Mouse (Mus musculus) sigmoid colon, adult 10 weeks (tissue): ENCODE measurements around the gene Mcub. TPM values are rescaled to one million over a fixed set of nuclear protein-coding genes. Genes with fewer than 3 reads are reported as not detected.

Experiments
- polyA plus RNA-seq: library from polyadenylated mRNA; stranded (reverse); fragments of 350-450 nt; fragmentation: Illumina TruSeq; extraction: RNeasy Lipid Tissue Mini Kit (QIAGEN cat#74804); gene quantifications from one replicate; pipeline ENCODE4 v1.2.3, GENCODE M21; 2014; ENCODE audit warnings: low read depth, low replicate concordance

The Mcub gene
- polyA plus RNA-seq, result 15.2 TPM

DNA sequence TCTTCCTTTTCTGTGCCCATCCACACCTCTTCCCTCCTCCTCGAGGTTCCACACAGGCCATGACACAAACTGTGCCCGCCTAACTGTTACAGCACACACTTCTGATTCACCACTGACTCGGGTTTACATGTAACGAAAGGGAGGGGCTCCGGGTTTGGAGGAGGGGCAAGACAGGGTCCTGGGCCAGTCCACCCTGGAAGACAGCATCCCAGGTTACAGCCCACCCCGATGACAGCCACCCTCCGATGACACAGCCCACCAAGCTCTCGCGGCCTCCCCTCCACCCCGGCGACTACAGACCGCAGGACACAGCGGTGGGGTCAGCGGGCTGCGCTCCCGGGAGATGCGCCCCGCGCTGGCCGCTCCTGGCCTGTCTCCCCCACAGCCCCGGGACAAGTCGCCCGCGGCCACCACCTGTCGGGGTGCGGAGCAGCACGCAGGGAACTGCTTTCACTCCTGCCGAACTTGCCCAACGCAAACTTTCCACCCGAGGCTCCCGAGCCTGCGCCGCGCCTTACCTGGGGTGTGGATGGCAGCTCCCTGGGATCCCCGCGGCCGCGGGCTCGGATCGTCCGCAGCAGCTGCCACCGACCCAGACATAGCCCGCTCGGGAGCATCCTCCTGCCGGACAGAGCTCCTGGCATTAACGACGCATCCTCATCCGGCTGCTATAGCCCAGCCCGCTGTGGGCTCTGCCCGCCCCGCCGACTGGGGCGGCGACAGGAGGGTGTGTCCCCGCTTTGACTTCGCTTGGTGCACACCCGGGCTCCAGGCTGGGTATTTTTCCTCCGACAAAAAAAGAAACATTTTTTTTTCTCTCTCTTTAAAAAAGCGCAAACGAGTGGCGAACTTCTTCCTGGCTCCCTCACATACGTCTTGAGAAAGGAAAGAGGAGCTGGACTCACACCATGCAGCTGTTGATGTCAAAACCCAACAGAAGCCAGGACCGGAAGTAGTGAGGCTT, at the start of gene Mcub:
TSS of gene Mcub (minus strand) at position 775 of the 964 bp plus-strand sequence.

DNA sequence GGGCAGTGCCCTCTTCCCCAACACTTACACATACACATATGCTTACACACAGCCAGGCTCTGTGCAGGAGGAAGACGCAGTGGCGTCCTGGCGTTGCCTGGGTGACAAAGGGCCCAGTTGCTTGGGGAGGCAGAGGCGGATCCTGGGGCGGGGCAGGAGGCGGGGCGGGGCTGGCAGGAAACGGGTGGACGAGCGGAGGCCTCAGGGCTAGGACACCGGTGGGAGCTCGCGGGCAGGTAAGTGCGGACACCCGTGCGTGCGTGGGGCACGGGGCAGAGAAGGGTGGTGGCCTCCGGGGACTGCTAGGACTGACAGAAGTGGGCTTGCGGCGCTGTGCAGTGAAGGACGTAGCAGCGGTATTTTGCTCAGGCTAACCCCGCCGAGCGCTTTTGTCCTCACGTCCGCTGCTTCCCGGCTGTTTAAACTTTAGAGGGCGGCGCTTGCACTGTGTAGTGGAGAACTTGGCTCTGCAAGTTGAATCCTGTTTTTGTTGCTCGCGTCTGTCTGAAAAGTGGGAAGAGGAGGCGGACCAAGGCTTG, 68.7 kb downstream of the Mcub start, which contains the start of gene Casp6:
TSS of gene Casp6 (plus strand) at position 155 of the 539 bp plus-strand sequence.

DNA sequence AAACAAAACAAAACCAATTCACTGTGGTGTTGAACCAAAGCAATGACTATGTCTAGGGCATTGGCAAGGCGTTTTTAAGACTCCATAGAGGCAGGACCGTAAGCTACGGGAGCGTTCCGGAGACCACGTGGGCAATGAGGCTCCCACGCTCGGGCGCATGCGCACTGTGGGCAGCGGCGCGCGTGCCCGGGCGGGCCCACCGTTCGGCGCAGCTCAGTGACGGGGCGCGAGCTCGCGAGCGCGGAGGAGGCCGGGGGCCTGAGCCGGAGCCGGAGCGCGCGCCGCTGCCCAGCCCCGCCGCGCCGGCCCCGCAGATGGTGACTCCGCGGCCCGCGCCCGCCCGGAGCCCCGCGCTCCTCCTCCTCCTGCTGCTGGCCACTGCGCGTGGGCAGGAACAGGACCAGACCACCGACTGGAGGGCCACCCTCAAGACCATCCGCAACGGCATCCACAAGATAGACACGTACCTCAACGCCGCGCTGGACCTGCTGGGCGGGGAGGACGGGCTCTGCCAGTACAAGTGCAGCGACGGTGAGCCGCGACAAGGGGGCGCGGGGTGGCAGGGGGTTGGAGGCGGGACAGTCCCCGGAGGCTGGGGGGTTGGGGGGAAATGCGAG, 91.5 kb downstream of the Mcub start, which contains the start of gene Pla2g12a:
TSS of gene Pla2g12a (plus strand) at position 202 of the 617 bp plus-strand sequence.

Other genes with a start within 250 kb of the Mcub start
- gene Egf, start 214.9 kb downstream of the Mcub start, polyA plus RNA-seq, result 12.0 TPM
- gene Lrit3, start 166.2 kb downstream of the Mcub start, polyA plus RNA-seq, result 0.54 TPM
- 0.60 TPM for gene Rrh, start 147.6 kb downstream of the Mcub start, polyA plus RNA-seq
- gene Gar1, start 138.8 kb downstream of the Mcub start, polyA plus RNA-seq, result 47.0 TPM
- not detected for gene Cfi, start 134.3 kb downstream of the Mcub start, polyA plus RNA-seq
- 6.6 TPM for gene Pla2g12a, start 91.6 kb downstream of the Mcub start, polyA plus RNA-seq
- 45.4 TPM for gene Casp6, start 68.8 kb downstream of the Mcub start, polyA plus RNA-seq
- gene Sec24b, start 91.3 kb upstream of the Mcub start, polyA plus RNA-seq, result 49.4 TPM
- 2.0 TPM for gene Col25a1, start 161.3 kb upstream of the Mcub start, polyA plus RNA-seq